Mouse (Mus musculus): ENCODE data around the gene Rab29. TPM values are rescaled to one million over a fixed set of nuclear protein-coding genes. Genes with fewer than 3 reads are reported as not detected.

Rab29 gene
- total RNA-seq, 1 experiment: 9.7 TPM

DNA sequence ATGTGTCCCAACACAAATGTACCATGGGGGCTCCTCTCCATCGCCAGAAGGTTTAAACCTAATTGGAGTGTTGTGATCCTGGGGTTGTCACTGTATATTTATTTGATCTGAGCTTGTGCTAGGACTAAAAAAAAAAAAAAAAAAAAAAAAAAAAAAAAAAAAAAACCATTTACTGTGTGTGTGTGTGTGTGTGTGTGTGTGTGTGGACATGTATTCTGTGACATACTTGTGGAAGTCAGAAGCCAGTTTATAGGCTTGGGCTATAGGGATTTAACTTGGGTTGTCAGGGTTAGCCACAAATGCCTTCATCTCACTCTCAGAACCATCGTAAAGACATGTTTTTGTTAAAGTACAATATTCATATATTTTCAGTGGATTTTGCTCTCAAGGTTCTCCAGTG, 2.5 kb downstream of the Rab29 start:
- TF ChIP-seq ZC3H11A (IDR thresholded peaks at IDR 0.05; ENCODE audit: borderline replicate concordance, low read depth, low read length) (no peak), MAFK (IDR thresholded peaks at IDR 0.05; ENCODE audit: insufficient read depth, low read depth, low read length) (no peak), ZNF384 (IDR thresholded peaks at IDR 0.05; ENCODE audit: low read depth, low read length) (peak; percentile 65; the same call in 1 of the 2 replicates), HCFC1 (IDR thresholded peaks at IDR 0.05; ENCODE audit: borderline replicate concordance, insufficient read depth, low read length) (no peak), CHD2 (IDR thresholded peaks at IDR 0.05; ENCODE audit: low read depth, low read length) (no peak)
- H3K9me3 ChIP-seq (ENCODE audit: control insufficient read depth, insufficient read depth, low read depth, low read length): no peaks in the 10 kb centered on the region

DNA sequence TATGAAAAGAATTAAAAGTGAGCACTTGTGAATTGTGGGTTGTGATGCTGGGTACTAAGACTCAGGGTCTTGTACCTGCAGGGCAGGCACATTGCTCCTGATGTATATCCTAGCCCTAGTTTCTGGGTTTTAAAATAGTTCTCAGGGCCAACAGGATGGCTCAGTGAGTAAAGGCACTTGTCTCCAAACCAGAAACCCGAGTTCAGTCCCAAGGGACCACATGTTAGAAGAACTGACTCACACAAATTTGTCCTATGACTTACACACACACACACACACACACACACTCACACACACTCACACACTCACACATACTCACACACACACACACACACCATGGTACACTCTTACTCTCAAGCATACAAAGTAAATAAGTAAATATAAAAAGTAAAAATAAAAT, 5.8 kb downstream of the Rab29 start:
- TF ChIP-seq HCFC1 (IDR thresholded peaks at IDR 0.05; ENCODE audit: borderline replicate concordance, insufficient read depth, low read length) (no peak), ZC3H11A (IDR thresholded peaks at IDR 0.05; ENCODE audit: borderline replicate concordance, low read depth, low read length) (no peak), MAFK (IDR thresholded peaks at IDR 0.05; ENCODE audit: insufficient read depth, low read depth, low read length) (no peak), CHD2 (IDR thresholded peaks at IDR 0.05; ENCODE audit: low read depth, low read length) (no peak), ZNF384 (IDR thresholded peaks at IDR 0.05; ENCODE audit: low read depth, low read length) (no peak)
- no peak overlapping the region for H3K4me3 ChIP-seq (ENCODE audit: insufficient read depth in 1 of 2, low read depth in 1 of 2, low read length in 2 of 2, poor library complexity in 1 of 2, severe bottlenecking in 1 of 2)
- H3K4me1 ChIP-seq (ENCODE audit: control insufficient read depth in 2 of 2, insufficient read depth in 2 of 2, low read length in 2 of 2, poor library complexity in 1 of 2): no peaks in the 10 kb centered on the region
- no peaks in the 10 kb centered on the region; the same call in 1 of the 2 replicates for H3K36me3 ChIP-seq (ENCODE audit: control insufficient read depth, insufficient read depth, low read length, poor library complexity, severe bottlenecking)
- H3K27ac ChIP-seq (ENCODE audit: insufficient read depth, low read depth, low read length, poor library complexity, severe bottlenecking): no peak overlapping the region
- in situ Hi-C loops (cut with MboI; ENCODE audit: low sequenced_read_pairs in 2 of 2, unreplicated experiment in 2 of 2): no loop called here
- no peak overlapping the region for H3K9ac ChIP-seq (ENCODE audit: insufficient read depth, low read depth, low read length, poor library complexity, severe bottlenecking)
- H3K9me3 ChIP-seq (ENCODE audit: control insufficient read depth, insufficient read depth, low read depth, low read length): no peaks in the 10 kb centered on the region
- no peak for DNase-seq (ENCODE audit: low read depth, low spot score)

More for the DNA sequence above, 2.5 kb downstream of the Rab29 start:
- H3K9ac ChIP-seq (ENCODE audit: insufficient read depth, low read depth, low read length, poor library complexity, severe bottlenecking): no peak overlapping the region
- H3K27ac ChIP-seq (ENCODE audit: insufficient read depth, low read depth, low read length, poor library complexity, severe bottlenecking): no peak overlapping the region
- no peak for DNase-seq (ENCODE audit: low read depth, low spot score)
- no peaks in the 10 kb centered on the region; the same call in 1 of the 2 replicates for H3K36me3 ChIP-seq (ENCODE audit: control insufficient read depth, insufficient read depth, low read length, poor library complexity, severe bottlenecking)
- no peak overlapping the region for H3K4me3 ChIP-seq (ENCODE audit: insufficient read depth in 1 of 2, low read depth in 1 of 2, low read length in 2 of 2, poor library complexity in 1 of 2, severe bottlenecking in 1 of 2)
- in situ Hi-C loops (cut with MboI; ENCODE audit: low sequenced_read_pairs in 2 of 2, unreplicated experiment in 2 of 2): no loop called here
- no peaks in the 10 kb centered on the region for H3K4me1 ChIP-seq (ENCODE audit: control insufficient read depth in 2 of 2, insufficient read depth in 2 of 2, low read length in 2 of 2, poor library complexity in 1 of 2)

DNA sequence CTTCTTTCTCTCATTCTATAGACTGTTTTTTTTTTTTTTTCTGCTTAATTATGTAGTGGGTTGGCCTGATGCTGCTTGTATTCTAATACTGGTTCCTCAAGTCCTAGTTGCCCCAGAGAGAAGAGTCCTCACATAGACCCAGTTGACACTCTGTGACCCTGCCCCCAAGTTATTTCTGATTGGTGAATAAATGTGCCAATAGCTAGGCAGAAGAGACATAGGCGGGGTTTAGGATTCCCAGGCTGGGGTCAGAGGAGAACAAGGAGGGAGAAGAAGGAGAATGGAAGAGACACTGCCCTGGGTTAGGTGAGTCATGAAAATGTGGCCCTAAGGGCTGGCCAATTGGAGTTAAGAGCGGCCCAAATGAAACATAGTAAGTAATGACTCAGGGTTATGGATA, 12.8 kb downstream of the Rab29 start:
- Histone ChIP-seq H3K36me3 (ENCODE audit: control insufficient read depth, insufficient read depth, low read length, poor library complexity, severe bottlenecking) (no peaks in the 10 kb centered on the region), H3K4me1 (ENCODE audit: control insufficient read depth in 2 of 2, insufficient read depth in 2 of 2, low read length in 2 of 2, poor library complexity in 1 of 2) (peaks cover 0 to 14% of the 10 kb centered on the region in 2 experiments; a peak in 3 of 4 replicates), H3K27ac (ENCODE audit: insufficient read depth, low read depth, low read length, poor library complexity, severe bottlenecking) (no peak overlapping the region), H3K9me3 (ENCODE audit: control insufficient read depth, insufficient read depth, low read depth, low read length) (no peaks in the 10 kb centered on the region), H3K4me3 (ENCODE audit: insufficient read depth in 1 of 2, low read depth in 1 of 2, low read length in 2 of 2, poor library complexity in 1 of 2, severe bottlenecking in 1 of 2) (no peak overlapping the region), H3K9ac (ENCODE audit: insufficient read depth, low read depth, low read length, poor library complexity, severe bottlenecking) (no peak overlapping the region)
- no peak for TF ChIP-seq ZC3H11A (IDR thresholded peaks at IDR 0.05; ENCODE audit: borderline replicate concordance, low read depth, low read length)
- no peak for TF ChIP-seq HCFC1 (IDR thresholded peaks at IDR 0.05; ENCODE audit: borderline replicate concordance, insufficient read depth, low read length)
- no peak for TF ChIP-seq MAFK (IDR thresholded peaks at IDR 0.05; ENCODE audit: insufficient read depth, low read depth, low read length)
- no peak for TF ChIP-seq CHD2 (IDR thresholded peaks at IDR 0.05; ENCODE audit: low read depth, low read length)
- no peak for TF ChIP-seq ZNF384 (IDR thresholded peaks at IDR 0.05; ENCODE audit: low read depth, low read length)
- in situ Hi-C loops (cut with MboI; ENCODE audit: low sequenced_read_pairs in 2 of 2, unreplicated experiment in 2 of 2): no loop called here
- DNase-seq (ENCODE audit: low read depth, low spot score): no peak

DNA sequence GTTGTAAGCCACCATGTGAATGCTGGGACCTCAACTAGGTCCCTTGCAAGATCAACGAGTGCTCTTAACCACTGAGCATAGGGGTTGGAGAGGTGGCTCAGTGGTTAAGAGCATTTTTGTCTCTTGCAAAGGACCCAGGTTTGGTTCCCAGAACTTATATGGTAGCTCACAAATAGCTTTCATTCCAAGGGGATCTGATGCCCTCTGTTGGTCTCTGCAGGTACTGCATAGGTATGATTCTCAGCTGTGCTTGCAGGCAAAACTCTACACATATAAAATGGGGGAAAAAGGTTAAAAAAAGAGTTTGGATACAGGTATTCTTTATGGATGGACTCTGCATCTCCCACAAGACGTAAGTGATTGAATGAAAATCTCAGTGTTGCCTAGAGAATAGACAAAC, 15.8 kb downstream of the Rab29 start:
- in situ Hi-C loops (cut with MboI; ENCODE audit: low sequenced_read_pairs in 2 of 2, unreplicated experiment in 2 of 2): no loop called here
- TF ChIP-seq ZNF384 (IDR thresholded peaks at IDR 0.05; ENCODE audit: low read depth, low read length) (no peak), ZC3H11A (IDR thresholded peaks at IDR 0.05; ENCODE audit: borderline replicate concordance, low read depth, low read length) (peak; percentile 44; the same call in 1 of the 2 replicates)
- Histone ChIP-seq H3K9ac (ENCODE audit: insufficient read depth, low read depth, low read length, poor library complexity, severe bottlenecking) (no peak overlapping the region), H3K27ac (ENCODE audit: insufficient read depth, low read depth, low read length, poor library complexity, severe bottlenecking) (no peak overlapping the region), H3K4me1 (ENCODE audit: control insufficient read depth in 2 of 2, insufficient read depth in 2 of 2, low read length in 2 of 2, poor library complexity in 1 of 2) (peaks cover 3 to 19% of the 10 kb centered on the region in 2 experiments), H3K36me3 (ENCODE audit: control insufficient read depth, insufficient read depth, low read length, poor library complexity, severe bottlenecking) (no peaks in the 10 kb centered on the region), H3K9me3 (ENCODE audit: control insufficient read depth, insufficient read depth, low read depth, low read length) (no peaks in the 10 kb centered on the region), H3K4me3 (ENCODE audit: insufficient read depth in 1 of 2, low read depth in 1 of 2, low read length in 2 of 2, poor library complexity in 1 of 2, severe bottlenecking in 1 of 2) (no peak overlapping the region)
- no peak for DNase-seq (ENCODE audit: low read depth, low spot score)

DNA sequence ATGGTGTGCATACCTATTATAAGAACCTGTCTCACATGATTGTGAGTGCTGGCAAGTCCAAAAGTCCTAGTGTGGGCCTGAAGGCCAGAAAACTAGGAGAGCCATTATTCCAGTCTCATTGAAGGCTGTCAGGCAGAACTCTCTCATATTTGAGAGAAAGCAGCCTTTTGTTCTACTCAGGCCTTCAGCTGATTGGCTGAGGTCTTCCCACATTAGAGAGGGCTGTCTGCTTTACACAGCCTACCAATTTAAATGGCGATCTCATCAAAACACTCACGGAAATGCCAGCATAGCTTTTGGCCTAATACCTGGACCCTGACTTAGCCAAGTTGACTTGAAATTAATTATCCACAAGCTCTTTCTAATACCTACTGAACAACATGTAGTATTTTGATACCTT, 19.1 kb downstream of the Rab29 start:
- Histone ChIP-seq H3K4me1 (ENCODE audit: control insufficient read depth in 2 of 2, insufficient read depth in 2 of 2, low read length in 2 of 2, poor library complexity in 1 of 2) (peaks cover 3 to 28% of the 10 kb centered on the region in 2 experiments), H3K4me3 (ENCODE audit: insufficient read depth in 1 of 2, low read depth in 1 of 2, low read length in 2 of 2, poor library complexity in 1 of 2, severe bottlenecking in 1 of 2) (no peak overlapping the region), H3K27ac (ENCODE audit: insufficient read depth, low read depth, low read length, poor library complexity, severe bottlenecking) (no peak overlapping the region; the same call in 1 of the 2 replicates), H3K36me3 (ENCODE audit: control insufficient read depth, insufficient read depth, low read length, poor library complexity, severe bottlenecking) (no peaks in the 10 kb centered on the region), H3K9ac (ENCODE audit: insufficient read depth, low read depth, low read length, poor library complexity, severe bottlenecking) (no peak overlapping the region), H3K9me3 (ENCODE audit: control insufficient read depth, insufficient read depth, low read depth, low read length) (no peaks in the 10 kb centered on the region)
- TF ChIP-seq CHD2 (IDR thresholded peaks at IDR 0.05; ENCODE audit: low read depth, low read length): no peak
- no peak for TF ChIP-seq ZC3H11A (IDR thresholded peaks at IDR 0.05; ENCODE audit: borderline replicate concordance, low read depth, low read length)
- no peak for TF ChIP-seq MAFK (IDR thresholded peaks at IDR 0.05; ENCODE audit: insufficient read depth, low read depth, low read length)
- TF ChIP-seq HCFC1 (IDR thresholded peaks at IDR 0.05; ENCODE audit: borderline replicate concordance, insufficient read depth, low read length): no peak
- no peak for TF ChIP-seq ZNF384 (IDR thresholded peaks at IDR 0.05; ENCODE audit: low read depth, low read length)
- no peak for DNase-seq (ENCODE audit: low read depth, low spot score)
- in situ Hi-C loops (cut with MboI; ENCODE audit: low sequenced_read_pairs in 2 of 2, unreplicated experiment in 2 of 2): no loop called here

All from ES-E14 (cell line).